Mouse (Mus musculus): ENCODE results near the gene Acp4.
"Not testable (repeated sequence)": the region's sequence is repeated elsewhere in the genome, so short reads cannot be mapped to it uniquely, and the experiment has no call there.

Gene Acp4

DNA sequence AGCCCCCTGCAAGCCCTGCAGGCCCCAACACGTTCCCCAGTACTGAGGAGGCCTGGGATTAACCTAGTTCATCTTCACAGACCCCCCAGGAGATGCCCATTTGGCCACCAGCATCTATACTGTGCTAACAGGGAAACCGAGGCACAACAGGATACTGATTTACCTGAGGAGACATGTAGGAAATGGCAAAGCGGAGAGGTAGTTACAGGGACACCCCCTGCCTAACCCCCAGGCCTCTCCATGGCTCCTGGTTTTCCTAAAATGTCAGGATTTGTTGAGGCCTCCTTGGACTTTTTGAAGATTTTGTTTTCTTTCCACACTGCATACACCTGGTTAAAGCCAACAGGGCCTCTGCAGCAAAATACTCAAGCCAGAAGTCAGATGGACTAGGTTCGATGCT, at the start of gene Acp4:
Gene Acp4 (minus strand): TSS at position 101 of the 400 bp plus-strand sequence.
- DNase-seq, result no peak

DNA sequence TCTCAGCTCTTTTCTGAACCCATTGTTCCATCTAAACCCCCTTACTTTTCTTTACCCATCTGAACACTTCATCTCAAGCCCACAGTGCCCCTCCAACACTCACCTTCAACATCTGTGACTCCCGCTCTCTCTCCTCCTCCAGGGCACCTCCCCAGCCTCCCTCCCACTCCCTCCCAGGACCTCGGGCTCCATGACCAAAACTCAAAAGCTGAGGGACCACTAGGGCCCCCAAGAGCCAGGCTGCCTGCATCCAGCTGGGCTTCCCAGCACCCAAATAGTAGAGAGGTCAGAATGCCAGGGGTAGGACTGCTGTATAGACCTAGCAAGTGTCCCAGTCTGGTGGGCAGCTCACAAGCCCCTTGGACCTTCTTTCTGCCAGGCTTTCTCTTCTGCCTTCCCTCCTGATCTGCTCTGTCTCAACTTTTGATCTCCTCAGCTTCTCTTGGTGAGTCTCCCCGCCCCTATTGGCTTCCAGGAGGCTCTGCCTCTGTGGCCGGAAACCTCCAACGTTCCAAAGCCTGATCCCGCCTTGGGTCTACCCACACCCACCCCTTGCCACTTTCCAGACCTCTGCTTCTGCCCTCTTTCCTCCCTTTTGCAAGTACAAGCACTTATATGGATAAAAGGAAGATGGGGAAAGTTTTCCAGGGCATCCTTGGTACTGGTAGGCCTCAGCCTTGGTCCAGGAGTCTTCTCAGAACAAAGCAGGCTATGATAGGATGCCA, 49.5 kb upstream of the Acp4 start, which contains the start of gene Clec11a:
Gene Clec11a (minus strand): TSS at position 387 of the 725 bp plus-strand sequence.
- no peak for DNase-seq

DNA sequence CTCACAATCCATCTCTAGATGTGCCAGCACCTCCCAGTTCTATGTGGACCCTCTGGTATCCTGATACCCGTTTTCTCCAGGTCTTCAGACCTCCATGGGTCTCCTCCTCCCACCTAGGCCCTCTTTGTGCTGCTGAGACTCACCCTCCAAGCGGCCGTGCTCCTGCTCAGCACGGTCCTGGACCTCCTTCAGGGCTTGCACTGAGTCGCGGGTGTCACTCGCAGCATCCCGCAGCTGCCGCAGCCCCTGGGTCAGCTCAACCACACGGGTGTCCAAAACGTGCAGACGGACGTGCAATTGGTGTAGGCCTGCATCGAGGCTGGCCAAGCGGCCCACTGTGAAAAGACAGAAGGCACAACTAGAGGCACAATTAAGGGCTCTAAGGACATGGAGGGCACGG, 48.5 kb upstream of the Acp4 start:
- no peak for DNase-seq

DNA sequence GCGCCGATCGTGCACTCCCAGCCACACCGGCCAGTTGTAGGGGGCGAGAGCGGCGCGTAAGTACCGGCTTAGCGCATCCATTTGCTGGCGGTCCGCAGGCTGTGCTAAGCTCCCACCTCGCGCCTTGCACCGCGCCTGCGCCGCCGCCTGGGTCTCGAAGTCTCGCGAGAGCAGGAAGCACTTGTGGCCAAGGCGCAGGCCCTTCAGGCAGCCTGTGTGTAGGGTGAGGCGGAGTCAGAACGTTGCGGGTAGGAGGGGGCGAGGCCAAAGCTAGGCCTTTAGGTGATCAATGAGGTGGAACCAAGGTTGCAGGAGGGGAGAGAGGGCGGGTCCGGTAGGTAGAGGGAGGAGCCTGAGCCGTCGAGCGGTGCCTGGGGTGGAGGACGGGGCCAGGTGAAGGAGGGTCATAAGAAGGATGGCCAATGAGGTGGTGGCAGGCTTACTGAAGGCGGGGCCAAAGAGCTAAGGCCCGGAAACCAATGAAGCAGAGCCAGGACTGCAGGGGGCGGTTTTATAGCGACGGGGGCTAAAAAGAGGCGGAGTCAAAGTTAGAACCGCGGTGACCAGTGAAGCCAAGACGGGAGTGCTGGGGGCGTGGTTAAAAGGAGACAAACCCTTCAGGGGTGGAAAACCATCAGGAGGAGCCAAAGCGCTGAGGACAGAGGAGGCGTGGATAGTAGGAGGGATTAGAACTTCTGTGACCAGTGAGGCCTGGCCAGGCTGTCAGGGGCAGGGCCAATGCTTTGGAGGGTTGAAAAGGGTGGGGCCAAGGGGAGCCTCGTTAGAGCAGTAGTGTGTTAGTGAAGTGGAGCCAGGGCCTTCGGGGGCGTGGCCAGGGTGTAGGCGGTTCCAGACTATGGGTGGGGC, 47.8 kb upstream of the Acp4 start:
- DNase-seq, result peak; percentile 94

DNA sequence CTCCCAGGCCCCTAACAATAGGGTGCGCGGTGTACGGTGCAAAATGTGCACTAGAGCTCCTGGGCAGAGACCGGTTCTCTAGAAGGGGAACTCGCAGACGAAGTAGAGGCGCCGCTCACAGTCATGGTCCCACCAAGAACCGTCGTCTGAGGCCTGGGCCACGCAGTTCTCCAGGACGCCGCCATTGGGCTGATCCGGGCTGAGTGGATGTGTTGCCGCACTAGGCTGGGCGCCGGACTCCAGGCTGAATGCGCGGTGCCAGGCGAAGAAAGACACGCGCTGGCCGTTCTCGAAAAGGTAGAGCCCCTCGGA, 47.2 kb upstream of the Acp4 start:
- DNase-seq, result no peak

DNA sequence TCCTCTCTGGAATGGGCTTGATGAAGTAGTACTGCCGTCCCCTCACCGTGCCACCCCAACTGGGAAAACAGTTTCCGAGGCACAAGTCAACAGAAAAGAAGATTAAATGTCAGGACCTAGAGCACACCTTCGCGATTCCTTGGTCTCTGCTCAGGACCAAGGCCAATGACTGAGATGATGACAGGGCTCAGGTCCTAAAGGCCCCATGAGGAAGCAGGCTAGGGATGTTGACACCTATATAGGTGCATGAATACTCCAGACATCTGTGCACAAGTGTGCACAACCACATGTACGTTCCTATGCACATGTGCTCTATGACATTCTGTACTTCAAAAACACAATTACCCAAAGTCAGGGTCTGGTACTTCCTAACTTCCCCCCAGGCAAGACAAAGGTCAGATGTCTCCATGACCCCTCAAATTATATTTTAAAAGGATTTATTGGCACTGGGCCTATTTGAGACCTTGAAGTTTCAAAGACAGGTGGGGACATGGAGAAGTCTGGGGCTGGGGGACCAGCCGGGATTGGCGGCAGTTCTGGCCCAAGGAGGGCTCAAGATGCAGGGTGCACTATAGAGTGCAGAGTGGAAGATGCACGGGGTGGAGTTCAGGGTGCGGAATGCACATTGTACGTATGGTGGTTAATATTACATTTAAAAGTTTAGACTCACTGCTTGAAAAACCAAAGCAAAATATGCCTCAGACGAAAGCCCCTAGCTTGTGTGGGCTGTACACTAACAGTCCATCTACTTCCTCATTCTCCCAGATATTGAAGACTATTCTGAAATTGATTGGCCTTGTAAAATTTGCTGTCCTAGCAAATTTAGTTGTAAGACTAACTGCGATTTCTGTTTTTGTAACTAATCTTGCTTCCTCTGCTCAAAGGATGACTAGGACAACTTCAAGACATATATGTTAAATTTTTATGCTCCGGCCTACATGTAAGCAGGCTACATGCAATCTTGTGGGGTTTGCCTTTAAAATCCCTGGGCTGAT, 46.5 kb upstream of the Acp4 start:
- DNase-seq, result no peak

DNA sequence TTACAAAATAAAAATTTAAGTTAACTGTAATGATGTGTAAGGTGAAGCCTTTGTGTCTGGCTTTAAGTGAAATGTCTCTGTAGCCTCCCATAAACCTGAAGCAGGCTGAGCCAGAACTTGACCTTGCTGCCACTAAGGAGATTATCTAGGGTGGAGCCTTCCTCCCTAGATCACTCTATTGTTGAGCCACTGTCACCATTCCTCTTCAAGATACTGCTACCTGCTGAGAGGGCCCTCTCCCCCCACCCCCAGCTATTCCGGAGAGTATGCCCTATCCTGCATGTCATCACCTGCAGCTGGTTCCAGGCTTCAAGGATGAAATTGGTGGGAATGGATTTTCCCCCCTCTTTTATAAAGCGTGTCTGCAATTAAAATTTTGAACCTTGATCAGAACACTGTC, 40.3 kb upstream of the Acp4 start:
- DNase-seq, result not testable (repeated sequence)

DNA sequence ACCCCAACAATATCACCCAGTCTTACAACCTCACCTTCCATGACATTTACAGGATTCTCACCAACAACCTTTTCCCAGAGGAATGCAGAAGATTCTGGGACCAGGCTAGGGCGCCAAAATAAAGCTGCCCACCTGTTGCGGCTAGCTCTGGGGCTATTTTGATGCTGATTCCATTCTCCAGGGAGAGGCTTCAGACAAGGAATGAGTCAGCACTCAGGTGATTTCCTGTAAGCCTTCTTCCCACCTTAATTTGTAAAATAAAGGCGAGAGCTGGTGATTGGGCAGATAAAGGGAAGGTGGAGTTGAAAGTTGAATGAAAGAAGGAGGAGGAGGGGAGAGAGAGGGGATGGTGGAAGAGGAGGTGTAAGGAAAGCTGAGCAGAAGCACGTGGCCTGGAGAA, 34.2 kb upstream of the Acp4 start:
- no peak for DNase-seq

DNA sequence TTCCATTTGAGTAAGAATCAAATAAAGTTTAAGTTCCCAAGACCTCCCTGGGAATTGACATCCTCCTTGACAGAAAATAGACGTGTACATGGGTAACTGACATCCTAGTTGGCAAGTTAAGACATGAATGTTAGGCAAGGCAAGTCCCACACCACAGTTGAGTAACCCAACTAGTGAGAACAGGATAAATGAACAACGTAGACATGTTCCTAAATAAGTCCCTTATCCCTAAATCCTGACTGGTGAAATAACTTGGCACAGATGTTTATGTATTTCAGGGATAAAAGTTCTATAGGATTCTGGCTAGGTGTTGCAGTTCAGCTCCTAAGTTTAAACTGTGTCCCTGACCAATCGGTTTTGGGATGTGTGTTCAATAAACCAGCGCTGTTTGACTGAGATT, 33.8 kb upstream of the Acp4 start:
- no peak for DNase-seq

DNA sequence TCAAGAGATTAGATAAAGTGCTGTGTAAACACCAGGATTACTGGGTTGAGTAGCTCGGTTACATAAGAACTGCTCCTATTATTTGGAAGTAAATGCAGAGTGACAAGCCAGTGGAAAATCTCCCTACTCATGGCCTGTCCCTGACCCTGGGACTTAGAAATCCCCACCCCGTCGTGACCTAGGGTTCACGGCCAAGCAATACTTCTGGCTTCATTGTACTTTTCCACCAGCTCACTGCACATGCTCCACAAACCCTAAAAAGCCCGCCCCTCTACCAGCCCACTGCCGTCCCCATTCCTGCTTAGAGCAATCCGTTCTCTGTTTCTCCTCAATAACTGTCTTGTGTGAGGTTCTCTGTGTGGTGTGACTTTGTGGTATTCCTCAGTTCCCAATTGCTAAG, 30.6 kb upstream of the Acp4 start:
- DNase-seq, result no peak

DNA sequence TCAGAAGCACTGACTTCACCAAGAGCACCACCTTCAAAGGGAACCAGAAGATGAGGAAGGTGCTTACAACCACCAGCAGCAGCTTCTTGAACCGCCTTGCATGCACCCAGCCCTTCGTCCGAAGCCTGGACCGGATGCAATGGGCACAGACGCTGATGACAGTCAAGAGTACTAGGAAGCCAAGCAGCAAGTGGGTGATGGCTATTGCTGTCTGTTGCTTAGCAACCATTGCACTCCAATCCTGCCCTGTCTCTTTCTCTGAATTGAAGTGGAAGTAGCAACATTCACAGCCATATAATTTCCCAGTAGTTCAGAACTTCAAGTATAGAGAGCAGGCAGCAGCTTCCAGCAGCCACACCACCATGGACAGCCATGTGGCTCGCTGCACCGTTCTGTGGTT, 24.4 kb upstream of the Acp4 start:
- no peak for DNase-seq

DNA sequence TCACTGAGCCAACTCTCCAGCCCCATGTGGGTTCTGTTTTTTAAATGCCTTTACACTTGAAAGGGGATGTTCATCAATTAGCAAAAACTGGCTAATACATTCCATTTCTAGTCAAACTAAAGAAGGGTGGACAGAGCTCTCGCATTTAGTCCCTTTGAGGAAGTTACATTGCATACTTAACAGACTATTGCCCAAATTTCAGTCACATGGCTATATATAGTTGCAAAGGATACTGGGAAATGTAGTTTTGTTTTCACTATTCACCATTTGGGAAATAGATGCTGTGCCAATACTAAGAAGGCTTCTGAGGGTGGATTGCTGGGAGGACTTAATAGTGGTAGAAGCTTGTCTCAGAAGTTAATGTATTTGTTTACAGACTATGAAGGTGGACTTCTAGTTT, 23.8 kb upstream of the Acp4 start:
- no peak for DNase-seq

DNA sequence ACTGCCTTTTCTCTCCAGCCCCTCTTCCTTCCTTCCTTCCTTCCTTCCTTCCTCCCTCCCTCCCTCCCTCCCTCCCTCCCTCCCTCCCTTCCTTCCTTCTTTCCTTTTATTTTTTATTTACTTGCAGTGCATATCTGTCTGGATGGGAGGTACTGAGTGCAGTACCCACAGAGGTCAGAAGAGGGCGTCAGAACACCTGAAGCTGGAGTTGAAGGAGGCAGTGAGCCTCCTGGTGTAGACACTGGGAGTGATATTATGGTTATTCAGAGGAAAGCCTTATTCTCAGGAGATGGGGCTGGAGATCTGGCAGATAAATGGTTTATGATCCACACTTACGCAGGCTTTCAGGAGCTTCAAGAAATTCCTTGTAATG, 20.1 kb upstream of the Acp4 start:
- DNase-seq, result peak; percentile 25

DNA sequence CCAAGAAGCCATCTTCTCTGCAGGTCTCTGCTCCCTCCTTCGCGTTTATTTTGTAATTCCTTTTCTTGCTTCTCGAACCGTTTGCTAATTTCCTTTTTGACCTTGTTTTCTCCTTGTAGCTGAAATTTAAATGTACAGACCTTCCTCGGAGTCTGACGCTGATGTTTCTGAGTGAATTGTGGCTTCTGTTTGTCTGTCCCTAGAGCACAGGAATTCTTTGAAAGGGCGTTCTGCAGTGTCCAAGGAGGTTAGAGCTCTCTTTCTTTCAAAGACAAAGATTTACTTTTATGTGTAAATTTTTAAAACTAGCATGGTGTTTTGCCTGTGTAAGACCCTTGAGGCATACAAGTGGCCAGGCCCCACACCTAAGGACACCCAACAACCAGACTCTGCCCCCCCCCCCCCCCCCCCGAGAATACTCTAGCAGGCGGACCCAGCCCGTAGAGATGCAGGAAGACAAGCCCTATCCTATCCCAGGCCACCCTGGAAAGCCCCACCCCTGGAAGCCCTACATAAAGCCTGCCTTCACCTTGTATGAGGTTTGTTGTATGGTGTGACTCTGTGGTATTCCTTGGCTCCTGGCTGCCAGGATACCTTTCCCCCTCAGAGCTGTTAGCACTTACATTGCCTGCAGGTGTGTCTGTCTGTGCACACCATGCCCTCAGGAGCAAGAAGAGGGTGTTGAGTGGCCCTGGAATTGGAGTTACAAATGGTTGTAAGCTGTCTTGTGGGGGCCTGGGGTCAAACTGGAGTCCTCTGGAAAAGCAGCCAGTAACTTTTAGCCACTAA, 19.5 kb upstream of the Acp4 start:
- DNase-seq, result no peak

DNA sequence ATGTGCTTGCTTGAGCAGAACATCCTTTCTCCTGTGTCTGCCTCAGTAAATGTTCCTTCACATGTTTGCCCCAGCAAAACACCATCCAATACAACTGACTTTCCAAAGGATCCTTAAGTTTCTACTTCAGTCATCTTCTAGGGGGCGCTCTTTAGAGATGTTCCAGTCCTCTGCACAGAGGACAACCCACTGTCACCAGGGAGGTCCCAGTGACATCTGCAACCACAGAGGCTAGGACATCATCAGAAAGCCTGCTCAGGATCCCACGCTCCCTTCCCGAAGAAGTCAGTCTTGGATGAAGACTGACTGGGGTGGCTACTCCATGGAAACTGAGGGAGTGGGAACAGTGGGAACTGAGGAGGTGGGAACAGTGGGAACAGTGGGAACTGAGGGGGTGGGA, 18.4 kb upstream of the Acp4 start:
- no peak for DNase-seq

DNA sequence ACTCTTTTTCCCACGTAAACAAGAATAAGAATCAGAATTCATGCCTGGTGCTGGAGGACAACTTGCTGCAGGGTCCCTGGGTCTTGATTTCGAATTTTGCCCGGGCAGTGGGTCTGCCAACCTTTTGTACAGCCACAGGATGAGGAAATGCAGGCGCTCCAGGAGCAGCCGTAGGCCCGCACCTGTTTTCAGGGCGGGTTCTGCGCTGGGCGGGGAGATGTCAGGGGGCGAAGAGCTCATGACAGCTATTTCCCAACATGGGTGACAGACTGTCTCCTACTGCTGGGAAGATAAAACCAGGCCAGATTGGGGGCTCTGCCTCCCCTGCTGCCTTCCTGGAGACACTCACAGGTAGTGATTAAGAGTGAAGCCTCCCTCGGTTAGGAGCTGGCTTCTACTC, 16.9 kb upstream of the Acp4 start:
- DNase-seq, result no peak

DNA sequence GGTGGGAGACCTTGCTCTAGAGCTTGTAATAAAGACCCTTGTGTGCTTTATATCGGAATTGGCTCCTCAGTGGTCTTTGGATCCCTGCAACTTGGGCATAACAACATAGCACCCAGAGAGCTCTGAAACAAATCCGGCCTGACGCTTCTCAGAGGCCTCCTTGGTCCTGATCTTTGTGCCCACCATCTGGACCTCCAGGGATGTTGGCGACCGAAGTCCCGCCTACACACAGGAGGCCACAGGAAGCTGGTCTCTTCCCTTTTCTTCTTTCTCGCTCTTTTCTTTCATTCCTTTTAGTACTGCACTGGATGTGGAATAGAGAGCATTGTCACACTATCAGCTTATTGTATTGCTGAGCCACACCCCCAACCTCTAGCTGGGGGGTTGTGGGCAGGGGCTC, 16.3 kb upstream of the Acp4 start:
- DNase-seq, result no peak

DNA sequence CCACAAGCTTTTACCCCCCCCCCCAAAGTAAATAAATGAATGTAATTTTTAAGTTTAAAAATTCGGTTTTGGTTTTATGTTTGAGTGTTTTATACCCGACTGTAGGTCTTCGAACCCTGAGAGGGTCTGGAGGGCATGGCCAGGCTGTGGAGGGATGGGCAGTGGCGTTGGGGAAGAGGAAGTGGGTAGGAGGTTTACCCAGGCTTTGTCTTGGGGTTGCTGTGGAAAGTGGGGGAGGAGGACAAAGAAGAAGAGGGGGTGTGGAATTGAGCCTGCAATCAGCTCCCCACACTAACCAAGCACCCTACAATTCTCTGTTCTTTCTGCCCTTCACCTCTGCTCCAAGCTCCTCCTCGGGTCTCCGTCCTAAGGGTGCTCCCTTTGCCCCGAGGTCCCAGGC, 15.4 kb upstream of the Acp4 start:
- DNase-seq, result no peak

DNA sequence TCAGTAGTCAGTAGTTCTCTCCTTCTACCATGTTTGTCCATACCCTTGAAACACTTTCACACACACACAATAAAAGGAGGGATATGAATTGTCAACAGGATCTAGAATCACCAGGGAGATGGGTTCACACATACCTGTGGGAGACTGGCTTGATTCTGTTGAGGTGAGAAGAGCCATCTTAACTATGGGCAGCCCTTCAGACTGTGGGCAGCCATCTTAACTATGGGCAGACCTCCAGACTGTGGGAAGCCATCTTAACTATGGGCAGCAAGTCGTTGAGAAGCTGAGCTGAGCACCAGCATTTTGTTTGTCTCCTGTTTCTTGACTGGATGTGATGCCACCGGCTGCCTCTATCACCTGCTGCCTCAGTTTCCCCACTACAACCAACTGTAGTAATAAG, 14.1 kb upstream of the Acp4 start:
- DNase-seq, result no peak

DNA sequence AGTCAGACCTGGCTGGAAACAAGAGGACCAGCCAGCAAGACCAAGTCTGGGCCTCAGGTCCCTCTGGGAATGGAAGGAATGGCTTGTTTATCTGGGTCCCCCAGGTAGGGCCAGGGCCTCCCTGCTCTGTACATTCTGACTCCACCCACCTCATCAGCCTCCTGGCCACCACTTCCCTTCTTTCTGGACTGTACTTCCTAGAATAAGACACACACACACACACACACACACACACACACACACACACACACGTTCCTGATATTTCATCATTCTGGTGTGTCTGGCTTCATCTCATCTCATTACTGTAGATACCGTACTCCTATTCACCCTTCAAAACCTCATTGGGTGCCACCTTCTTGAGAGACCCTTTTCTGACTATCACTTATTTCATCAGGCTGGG, 12.2 kb upstream of the Acp4 start:
- DNase-seq, result no peak

DNA sequence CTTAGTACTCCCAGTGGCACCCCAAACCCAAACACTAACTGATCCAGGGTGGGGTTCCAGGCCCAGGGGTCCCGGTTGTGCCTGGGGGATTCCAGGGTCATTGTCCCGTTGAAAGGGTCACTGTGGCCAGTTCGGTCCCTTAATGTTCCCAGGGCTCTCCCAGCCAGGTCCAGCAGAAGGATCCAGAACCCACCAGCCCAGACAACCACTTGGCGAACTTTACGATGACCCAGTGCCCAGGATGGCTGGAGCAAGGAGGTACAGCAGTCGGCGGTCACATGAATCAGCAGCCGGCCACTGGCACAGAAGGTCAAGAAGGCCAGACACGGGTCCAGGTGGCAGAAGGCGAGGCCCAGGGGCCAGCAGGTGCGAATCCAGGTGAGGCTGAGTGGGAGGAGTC, 10.9 kb upstream of the Acp4 start:
- no peak for DNase-seq

DNA sequence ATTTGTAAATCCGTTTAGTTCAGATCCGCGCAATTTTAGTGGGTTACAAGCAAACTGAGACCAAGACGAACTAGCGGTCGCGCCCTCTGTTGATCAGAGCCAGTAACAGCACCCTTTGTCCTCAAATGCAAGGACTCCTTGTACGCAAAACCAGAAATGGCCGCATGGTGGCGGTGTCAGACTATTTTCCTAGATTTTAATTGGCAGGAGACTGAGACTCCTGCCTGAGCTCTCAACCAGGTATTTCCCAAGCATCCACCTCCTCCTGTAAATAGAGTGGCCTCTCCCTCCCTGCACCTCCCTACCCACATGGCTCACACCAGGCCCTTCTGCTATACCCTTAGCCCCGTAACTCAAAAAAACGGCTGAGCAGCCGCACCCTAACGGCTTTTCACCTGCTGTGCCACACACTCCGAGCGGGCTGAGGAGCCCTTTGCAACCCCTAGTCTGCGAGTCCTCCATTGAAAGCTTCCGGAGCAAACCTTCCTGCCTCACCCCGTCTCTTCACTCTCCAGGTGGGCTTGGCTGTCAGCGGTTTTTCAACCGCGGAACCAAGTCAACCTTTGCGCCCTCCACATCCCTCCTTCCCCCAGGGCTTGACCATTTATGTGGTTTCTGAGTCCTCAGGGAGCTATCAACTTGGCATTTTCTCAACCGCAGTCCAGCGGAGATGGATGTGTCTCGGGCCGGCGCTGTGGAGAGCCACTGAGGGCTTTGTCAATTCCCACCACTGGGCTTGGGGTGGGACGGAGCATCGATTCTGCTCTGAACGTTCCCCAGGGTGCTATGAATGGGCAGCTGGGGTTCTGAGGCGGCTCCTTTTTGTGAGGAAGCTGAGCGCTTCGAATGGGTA, 5.8 kb upstream of the Acp4 start:
- peak; percentile 96 for DNase-seq

All from thymus, postnatal 25 days (tissue).